Mouse (Mus musculus) small intestine, adult 10 weeks (tissue): ENCODE data around the gene Gm5089. TPM values are rescaled to one million over a fixed set of nuclear protein-coding genes. Genes with fewer than 3 reads are reported as not detected.

Source experiments
- polyA plus RNA-seq: library from polyadenylated mRNA; stranded (reverse); fragments of 350-450 nt; fragmentation: Illumina TruSeq; extraction: RNeasy Lipid Tissue Mini Kit (QIAGEN cat#74804); gene quantifications from one replicate; pipeline ENCODE4 v1.2.3, GENCODE M21; 2014; ENCODE audit warnings: low replicate concordance

Gene Gm5089
- not detected for polyA plus RNA-seq

DNA sequence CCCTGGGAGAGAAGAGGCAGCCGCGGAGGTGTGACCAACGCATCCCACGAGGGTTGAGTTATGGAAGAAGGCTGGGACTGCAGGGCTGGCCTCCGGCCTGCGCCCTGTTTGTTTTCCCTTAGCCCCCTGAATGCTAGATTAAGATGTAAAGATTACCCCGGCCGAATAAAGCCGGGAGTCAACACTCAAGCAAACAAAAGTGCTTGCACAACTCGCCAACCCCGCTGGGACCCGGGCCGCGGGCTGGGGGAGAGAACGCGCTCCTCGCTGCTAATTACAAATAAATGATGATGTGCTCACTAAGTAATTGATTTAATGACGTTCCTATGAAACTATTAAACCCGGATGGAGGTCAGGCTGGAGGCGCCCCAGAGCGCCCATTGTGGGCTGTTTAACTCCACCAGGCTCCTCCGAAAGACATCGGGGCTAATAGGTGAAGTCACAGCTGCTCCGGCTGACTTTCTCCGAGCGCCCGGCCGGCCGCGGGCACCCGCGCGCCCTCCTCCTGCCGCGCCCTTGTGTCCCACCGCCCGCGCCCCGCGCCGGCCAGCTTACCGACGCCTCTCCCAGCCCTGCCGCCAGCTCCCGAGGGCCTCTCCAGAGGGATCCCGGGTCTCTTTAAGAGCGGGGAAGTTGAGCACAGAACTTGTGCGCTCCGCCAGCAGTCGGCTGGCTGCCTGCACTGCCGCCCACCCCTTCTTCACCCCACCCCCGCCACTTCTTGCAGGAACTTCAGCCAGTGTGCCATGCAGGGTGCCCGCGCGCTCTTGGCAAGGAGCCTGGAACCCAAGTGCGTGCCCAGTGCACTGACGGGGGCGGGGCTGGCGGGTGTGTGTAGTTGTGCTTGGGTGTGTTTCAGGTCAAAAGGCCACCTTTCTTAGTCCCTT lies at the start of gene Gm5089:
Gene Gm5089 (minus strand): TSS at position 620 of the 887 bp plus-strand sequence.

DNA sequence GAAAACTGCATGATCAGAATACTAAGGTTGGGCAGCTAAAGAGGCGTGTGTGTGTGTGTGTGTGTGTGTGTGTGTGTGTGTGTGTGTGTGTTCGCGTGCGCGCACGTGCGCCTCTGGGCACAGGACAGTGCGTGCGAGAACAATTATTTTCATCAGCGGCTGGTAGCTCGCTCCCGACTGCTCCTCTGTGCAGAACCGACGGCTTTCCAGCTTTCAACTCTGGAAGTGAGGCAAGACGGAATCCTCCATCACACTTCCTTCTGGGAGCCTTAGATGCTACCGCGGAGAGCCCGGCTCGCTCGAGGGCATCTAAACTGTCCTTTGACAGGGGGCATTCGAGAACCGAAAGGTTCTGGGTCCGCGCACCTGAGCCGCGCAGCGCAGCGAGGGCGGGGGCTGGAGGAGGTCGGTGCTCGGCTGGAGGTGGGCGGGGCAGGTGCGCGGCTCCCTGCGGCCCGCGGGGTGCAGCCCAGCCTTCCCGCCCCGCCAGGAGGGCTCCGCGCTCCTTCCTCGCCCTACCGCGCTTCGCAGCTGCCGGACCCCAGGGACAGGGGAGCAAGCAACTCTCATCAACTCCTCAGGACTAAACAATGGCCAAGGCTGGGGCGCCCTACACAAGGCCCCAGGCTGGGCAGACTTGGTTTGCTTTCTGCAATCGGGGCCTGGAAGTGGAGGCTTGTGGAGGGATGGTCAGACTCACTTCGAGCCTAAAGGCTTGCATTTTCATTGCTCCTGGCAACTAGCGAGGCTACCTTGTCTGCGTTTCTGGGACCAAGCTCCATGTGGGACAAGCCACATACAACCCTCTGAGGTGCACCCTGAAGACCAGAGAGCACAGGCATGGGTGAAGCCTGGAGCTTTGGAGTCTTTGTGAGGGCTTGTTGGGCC lies 39.8 kb upstream of the Gm5089 start, which contains the start of gene Gm10837:
Gene Gm10837 (plus strand): TSS at position 146 of the 888 bp plus-strand sequence.

DNA sequence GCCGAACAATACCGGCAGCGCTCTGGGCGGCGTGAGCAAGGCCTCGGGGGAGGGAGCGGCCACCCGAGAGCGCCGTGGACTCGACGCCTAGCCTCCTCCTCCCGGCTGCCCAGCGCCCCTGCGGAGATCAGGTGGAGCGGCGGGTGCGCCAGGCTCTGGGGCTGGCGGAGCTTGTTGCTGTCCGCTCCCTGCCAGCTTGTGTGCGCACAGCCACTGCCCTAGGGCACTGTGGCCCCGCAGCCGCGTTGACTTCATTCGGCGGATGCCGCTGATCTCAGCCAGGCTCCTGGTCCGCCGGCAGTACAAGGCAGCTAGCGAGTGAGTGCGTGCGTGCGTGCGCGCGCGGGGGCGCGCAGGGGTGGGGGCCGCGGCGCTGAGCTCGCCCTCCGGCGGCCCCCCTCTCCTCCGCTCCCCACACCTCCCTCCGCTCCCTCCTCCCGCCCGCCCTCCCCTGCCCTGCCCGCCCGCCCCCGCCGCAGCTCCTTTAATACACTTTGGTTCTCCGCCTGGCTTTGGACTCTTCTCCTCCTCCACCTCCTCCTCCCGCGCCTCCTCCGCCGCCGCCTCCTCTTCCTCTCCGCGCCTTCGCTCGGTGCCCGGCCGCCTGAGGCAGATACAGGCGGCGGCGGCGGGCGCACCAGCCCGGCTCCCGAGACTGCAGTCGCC lies 24.1 kb upstream of the Gm5089 start, which contains the start of gene Zic2:
Gene Zic2 (plus strand): TSS at position 545 of the 666 bp plus-strand sequence.

DNA sequence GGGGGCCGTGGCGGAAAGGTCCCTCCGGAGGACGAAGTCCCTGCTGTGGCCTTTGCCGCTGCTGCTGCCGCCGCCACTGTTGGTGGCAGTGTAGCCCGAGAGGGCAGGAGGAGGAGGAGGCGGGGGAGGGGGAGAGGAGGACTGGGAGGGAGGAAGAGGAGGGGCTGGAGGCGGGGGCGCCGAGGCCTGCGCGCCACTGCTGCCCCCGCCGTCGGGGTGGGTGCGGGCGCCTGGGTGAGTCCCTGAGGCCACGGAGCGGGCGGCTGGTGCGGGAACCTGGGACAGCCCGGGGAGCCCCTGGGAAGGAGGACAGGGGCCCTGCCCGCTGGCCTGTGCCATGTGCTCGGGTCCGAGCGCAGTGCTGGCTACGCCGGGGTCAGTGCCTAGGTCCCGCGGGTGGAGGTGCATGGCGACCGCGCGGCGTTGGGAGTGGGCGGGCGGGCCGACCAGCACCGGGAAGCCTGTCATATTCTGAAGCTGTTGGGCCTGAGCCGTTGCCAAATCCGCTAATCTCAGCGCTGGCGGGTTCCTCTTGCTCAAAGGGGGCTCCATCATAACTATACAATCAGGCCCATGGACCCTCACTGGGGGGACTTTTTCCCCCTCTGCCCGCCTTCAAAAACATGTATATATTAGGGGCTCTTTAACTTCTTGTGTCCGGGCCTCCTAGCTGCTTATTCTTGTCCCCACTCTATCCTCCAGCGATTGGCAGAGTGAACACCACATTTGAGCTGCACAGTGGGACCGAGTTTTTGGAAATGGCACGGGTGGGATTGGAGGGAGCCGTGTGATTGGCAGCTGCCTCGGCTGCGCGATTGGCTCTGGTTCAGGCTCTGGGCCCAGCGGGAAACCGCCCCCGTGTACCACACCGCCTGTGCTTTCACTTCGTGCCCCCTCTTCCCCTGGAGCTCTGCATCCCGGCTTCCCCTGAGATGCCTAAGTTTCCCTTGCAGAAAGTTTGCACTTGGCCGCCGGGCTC lies 14.1 kb upstream of the Gm5089 start, which contains the start of gene Zic5:
Gene Zic5 (minus strand): TSS at position 915 of the 979 bp plus-strand sequence.

Other genes starting within 250 kb of the Gm5089 start
- not detected for gene Zic5, start 14.6 kb upstream of the Gm5089 start, polyA plus RNA-seq
- not detected for gene Zic2, start 24.3 kb upstream of the Gm5089 start, polyA plus RNA-seq
- gene Gm10837, start 39.5 kb upstream of the Gm5089 start, polyA plus RNA-seq = not detected
- gene Pcca, start 83.2 kb upstream of the Gm5089 start, polyA plus RNA-seq = 16.1 TPM